Mouse (Mus musculus): ENCODE measurements around the gene Prrc2c.

DNA sequence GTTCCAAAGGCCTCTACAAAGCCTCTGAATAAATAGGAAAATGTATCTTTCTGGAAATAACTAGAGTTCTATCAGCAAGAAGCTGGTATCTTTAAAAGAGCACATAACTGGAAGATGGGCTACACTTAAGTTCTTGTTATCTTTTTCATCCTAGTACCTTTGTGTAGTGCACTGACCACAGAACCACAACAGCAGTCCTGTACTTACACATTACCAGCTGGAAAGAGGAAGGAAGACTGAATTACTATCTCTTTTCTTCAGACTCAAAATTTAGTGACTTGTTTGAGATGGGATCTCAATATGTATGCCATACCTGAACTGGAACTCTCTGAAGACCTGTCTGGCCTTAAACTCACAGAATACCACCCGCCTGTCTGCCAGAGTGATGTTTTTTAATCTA lies 6.1 kb downstream of the Prrc2c start:
- TF ChIP-seq CTCF (IDR thresholded peaks at IDR 0.05; ENCODE audit: borderline replicate concordance, control insufficient read depth, extremely low read depth, insufficient read depth, low read length, poor library complexity) (no peak), POLR2A (IDR thresholded peaks at IDR 0.05; ENCODE audit: control insufficient read depth, extremely low read depth, insufficient read depth, low read length, poor library complexity) (no peak)

All from thymus, adult 2 months (tissue).